Mouse (Mus musculus) right cerebral cortex, postnatal 36 days (tissue): ENCODE measurements around the gene Gm2381.
"Not testable (repeated sequence)": the region's sequence is repeated elsewhere in the genome, so short reads cannot be mapped to it uniquely, and the experiment has no call there.

Experiments
- DNase-seq, 2 experiments: peaks; one replicate each; pipeline ENCODE4 v3.0.0; 2022; ENCODE audit warnings: low spot score in 2 of 2, mixed read lengths in 1 of 2

The Gm2381 gene

GRCm38 (mm10) chr7:42866801-42867458, at the start of gene Gm2381:
Gm2381 (minus strand) TSS chr7:42867234.
- not testable (repeated sequence) for DNase-seq

GRCm38 (mm10) chr7:42898067-42898466, 31.0 kb upstream of the Gm2381 start:
- not testable (repeated sequence) for DNase-seq

- DNase-seq, result no peak
Observed at GRCm38 (mm10) chr7:42878090-42878489, 11.1 kb upstream of the Gm2381 start.

- not testable (repeated sequence) for DNase-seq
Observed at GRCm38 (mm10) chr7:42838366-42838765, 28.7 kb downstream of the Gm2381 start.

- no peak for DNase-seq
Observed at GRCm38 (mm10) chr7:42832221-42832620, 34.8 kb downstream of the Gm2381 start.

GRCm38 (mm10) chr7:42793425-42793824, 73.6 kb downstream of the Gm2381 start, which contains the start of gene Vmn2r62:
Vmn2r62 (minus strand) TSS chr7:42793525.
- not testable (repeated sequence) for DNase-seq
